Mouse (Mus musculus) retina, postnatal 7 days (tissue): ENCODE measurements at regions not wholly inside any gene's neighbourhood (a gene's known extent, or its start where the extent isn't known, plus 50 kb on each side); places are given as distances from the start of the nearest gene placed in this dataset.

Source experiments
- DNase-seq: peaks from one replicate; pipeline ENCODE4 v3.0.0-alpha.2; 2012; ENCODE audit warnings: low read depth, low spot score

- DNase-seq: no peak
Measured at GRCm38 (mm10) chr8:103493932-103494493, 607.4 kb upstream of the Cdh5 start.

- no peak for DNase-seq
Measured at GRCm38 (mm10) chr8:103494670-103495069, 606.8 kb upstream of the Cdh5 start.

- no peak for DNase-seq
Measured at GRCm38 (mm10) chr8:103501328-103501727, 600.1 kb upstream of the Cdh5 start.

GRCm38 (mm10) chr8:103502991-103503767 lies 598.2 kb upstream of the Cdh5 start:
- DNase-seq: no peak

- no peak for DNase-seq
Measured at GRCm38 (mm10) chr8:103506334-103506733, 595.1 kb upstream of the Cdh5 start.

- DNase-seq: no peak
Measured at GRCm38 (mm10) chr8:103507068-103507467, 594.4 kb upstream of the Cdh5 start.

GRCm38 (mm10) chr8:103520141-103520866 lies 581.1 kb upstream of the Cdh5 start:
- DNase-seq: no peak

- DNase-seq: no peak
Measured at GRCm38 (mm10) chr8:103530903-103531302, 570.5 kb upstream of the Cdh5 start.

GRCm38 (mm10) chr8:103534971-103535370 lies 566.5 kb upstream of the Cdh5 start:
- DNase-seq: no peak

- DNase-seq: no peak
Measured at GRCm38 (mm10) chr8:103536856-103537255, 564.6 kb upstream of the Cdh5 start.

- no peak for DNase-seq
Measured at GRCm38 (mm10) chr8:103541954-103542353, 559.5 kb upstream of the Cdh5 start.

- no peak for DNase-seq
Measured at GRCm38 (mm10) chr8:103551916-103552535, 549.4 kb upstream of the Cdh5 start.

GRCm38 (mm10) chr8:103561606-103562005 lies 539.8 kb upstream of the Cdh5 start:
- DNase-seq: no peak

GRCm38 (mm10) chr8:103570864-103571425 lies 530.5 kb upstream of the Cdh5 start:
- DNase-seq: no peak

- DNase-seq: no peak
Measured at GRCm38 (mm10) chr8:103577147-103577546, 524.3 kb upstream of the Cdh5 start.

- DNase-seq: peak; percentile 6
Measured at GRCm38 (mm10) chr8:103578006-103578405, 523.4 kb upstream of the Cdh5 start.

GRCm38 (mm10) chr8:103608291-103608690 lies 493.1 kb upstream of the Cdh5 start:
- no peak for DNase-seq

- no peak for DNase-seq
Measured at GRCm38 (mm10) chr8:103623781-103624434, 477.5 kb upstream of the Cdh5 start.

GRCm38 (mm10) chr8:103625166-103625890 lies 476.1 kb upstream of the Cdh5 start:
- DNase-seq: no peak

- no peak for DNase-seq
Measured at GRCm38 (mm10) chr8:103626446-103626845, 475.0 kb upstream of the Cdh5 start.

- DNase-seq: no peak
Measured at GRCm38 (mm10) chr8:103632543-103632942, 468.9 kb upstream of the Cdh5 start.
